Mouse (Mus musculus) myocyte (in vitro differentiated cells): ENCODE measurements at regions not wholly inside any gene's neighbourhood (a gene's known extent, or its start where the extent isn't known, plus 50 kb on each side); places are given as distances from the start of the nearest gene placed in this dataset.

Experiments
- H3K27me3 ChIP-seq: one replicate; pipeline ENCODE4 v1.6.1; 2011; ENCODE audit not compliant: control insufficient read depth, insufficient read depth, insufficient read length
- H3K36me3 ChIP-seq: one replicate; pipeline ENCODE4 v1.6.1; 2011; ENCODE audit not compliant: control insufficient read depth, insufficient read depth
- H3K4me2 ChIP-seq: one replicate; pipeline ENCODE4 v1.6.1; 2011; ENCODE audit warnings: low read depth, control low read depth
- H3K4me3 ChIP-seq: one replicate; pipeline ENCODE4 v1.5.1; 2011; ENCODE audit warnings: mild to moderate bottlenecking, control low read depth, moderate library complexity
- H3K79me2 ChIP-seq: one replicate; pipeline ENCODE4 v1.6.1; 2011; ENCODE audit not compliant: control insufficient read depth, insufficient read depth
- H3ac ChIP-seq: one replicate; pipeline ENCODE4 v1.6.1; 2011; ENCODE audit not compliant: control insufficient read depth, insufficient read length
- CEBPB ChIP-seq: IDR thresholded peaks from 2 replicates; pipeline ENCODE4 v1.6.1; 2011; ENCODE audit warnings: mild to moderate bottlenecking, moderate library complexity; ENCODE audit not compliant: poor library complexity, insufficient read depth, severe bottlenecking
- E2F4 ChIP-seq: IDR thresholded peaks from one replicate; pipeline ENCODE4 v1.6.1; 2011; ENCODE audit warnings: mild to moderate bottlenecking, control low read depth, moderate library complexity; ENCODE audit not compliant: insufficient read depth
- MAX ChIP-seq: IDR thresholded peaks from one replicate; pipeline ENCODE4 v1.6.1; 2011; ENCODE audit warnings: low read depth, mild to moderate bottlenecking, control low read depth
- MYOD1 ChIP-seq, 3 experiments: IDR thresholded peaks; one replicate each; pipeline ENCODE4 v1.6.1; 2011; ENCODE audit warnings: control low read depth in 2 of 3, low read depth in 2 of 3, mild to moderate bottlenecking in 2 of 3, moderate library complexity in 1 of 3; ENCODE audit not compliant: insufficient read length in 2 of 3, control insufficient read depth in 1 of 3
- MYOG ChIP-seq, 3 experiments: IDR thresholded peaks; one replicate each; pipeline ENCODE4 v1.6.1; 2011; ENCODE audit warnings: control low read depth in 2 of 3, low read depth in 2 of 3, mild to moderate bottlenecking in 2 of 3; ENCODE audit not compliant: insufficient read length in 2 of 3, control insufficient read depth in 1 of 3, insufficient read depth in 1 of 3
- POLR2A ChIP-seq: IDR thresholded peaks from one replicate; pipeline ENCODE4 v1.6.1; 2011; ENCODE audit warnings: low read depth, mild to moderate bottlenecking, control low read depth, moderate library complexity; ENCODE audit not compliant: insufficient read length
- POLR2AphosphoS2 ChIP-seq: IDR thresholded peaks from one replicate; pipeline ENCODE4 v1.6.1; 2011; ENCODE audit warnings: low read depth, control low read depth; ENCODE audit not compliant: insufficient read length
- REST ChIP-seq: IDR thresholded peaks from one replicate; pipeline ENCODE4 v1.6.1; 2011; ENCODE audit warnings: mild to moderate bottlenecking, control low read depth, moderate library complexity; ENCODE audit not compliant: insufficient read depth, insufficient read length
- SRF ChIP-seq: IDR thresholded peaks from one replicate; pipeline ENCODE4 v1.6.1; 2011; ENCODE audit warnings: low read depth; ENCODE audit not compliant: control insufficient read depth, insufficient read length
- TCF12 ChIP-seq: IDR thresholded peaks from one replicate; pipeline ENCODE4 v1.6.1; 2011; ENCODE audit warnings: mild to moderate bottlenecking, control low read depth; ENCODE audit not compliant: poor library complexity, insufficient read depth, severe bottlenecking
- TCF3 ChIP-seq: IDR thresholded peaks from one replicate; pipeline ENCODE4 v1.6.1; 2011; ENCODE audit warnings: low read depth, control low read depth; ENCODE audit not compliant: insufficient read length
- USF1 ChIP-seq: IDR thresholded peaks from one replicate; pipeline ENCODE4 v1.6.1; 2011; ENCODE audit warnings: low read depth, mild to moderate bottlenecking, control low read depth, moderate library complexity

- Histone ChIP-seq H3K36me3 (no peaks in the 10 kb centered on the region), H3ac (no peak overlapping the region), H3K27me3 (no peaks in the 10 kb centered on the region), H3K79me2 (no peaks in the 10 kb centered on the region), H3K4me3 (no peak overlapping the region), H3K4me2 (no peak overlapping the region)
- TF ChIP-seq E2F4 (no peak), REST (no peak), USF1 (no peak), MYOG (IDR thresholded peaks at IDR 0.05; ENCODE audit: control insufficient read depth in 1 of 3, insufficient read depth in 1 of 3, insufficient read length in 2 of 3, low read depth in 2 of 3) (no peak), TCF3 (no peak)
These were observed 76.3 kb upstream of the Hk2 start for GRCm38 (mm10) chr6:82850556-82850955.

GRCm38 (mm10) chr6:82847598-82847997, 73.3 kb upstream of the Hk2 start:
- Histone ChIP-seq H3K79me2 (no peaks in the 10 kb centered on the region), H3K36me3 (no peaks in the 10 kb centered on the region), H3K4me2 (no peak overlapping the region), H3K4me3 (no peak overlapping the region), H3K27me3 (no peaks in the 10 kb centered on the region), H3ac (no peak overlapping the region)
- no peak for TF ChIP-seq MAX
- no peak for TF ChIP-seq SRF
- TF ChIP-seq TCF3, result no peak
- TF ChIP-seq POLR2AphosphoS2, result no peak
- TF ChIP-seq USF1, result no peak
- TF ChIP-seq E2F4, result no peak
- no peak for TF ChIP-seq MYOD1 (IDR thresholded peaks at IDR 0.05; ENCODE audit: control insufficient read depth in 1 of 3, insufficient read length in 2 of 3, low read depth in 2 of 3)
- TF ChIP-seq CEBPB, result no peak
- no peak for TF ChIP-seq POLR2A
- TF ChIP-seq TCF12, result no peak
- TF ChIP-seq REST, result no peak
- TF ChIP-seq MYOG (IDR thresholded peaks at IDR 0.05; ENCODE audit: control insufficient read depth in 1 of 3, insufficient read depth in 1 of 3, insufficient read length in 2 of 3, low read depth in 2 of 3), result no peak

- Histone ChIP-seq H3K36me3 (no peaks in the 10 kb centered on the region), H3K4me2 (no peak overlapping the region), H3K4me3 (no peak overlapping the region), H3K79me2 (no peaks in the 10 kb centered on the region), H3K27me3 (no peaks in the 10 kb centered on the region), H3ac (no peak overlapping the region)
- TF ChIP-seq MAX, result no peak
- TF ChIP-seq MYOD1 (IDR thresholded peaks at IDR 0.05; ENCODE audit: control insufficient read depth in 1 of 3, insufficient read length in 2 of 3, low read depth in 2 of 3), result no peak
- TF ChIP-seq SRF, result no peak
- no peak for TF ChIP-seq USF1
- TF ChIP-seq CEBPB, result no peak
- TF ChIP-seq E2F4, result no peak
- no peak for TF ChIP-seq POLR2A
- no peak for TF ChIP-seq REST
- TF ChIP-seq MYOG (IDR thresholded peaks at IDR 0.05; ENCODE audit: control insufficient read depth in 1 of 3, insufficient read depth in 1 of 3, insufficient read length in 2 of 3, low read depth in 2 of 3), result no peak
- TF ChIP-seq TCF3, result no peak
- TF ChIP-seq POLR2AphosphoS2, result no peak
- no peak for TF ChIP-seq TCF12
These were observed 72.4 kb upstream of the Hk2 start for GRCm38 (mm10) chr6:82846587-82847150.

GRCm38 (mm10) chr6:82844432-82844831, 70.2 kb upstream of the Hk2 start:
- H3K36me3 ChIP-seq, result no peaks in the 10 kb centered on the region
- H3K79me2 ChIP-seq, result no peaks in the 10 kb centered on the region
- H3K27me3 ChIP-seq, result no peaks in the 10 kb centered on the region
- no peak for TF ChIP-seq CEBPB
- TF ChIP-seq E2F4, result no peak
- TF ChIP-seq TCF12, result no peak
- TF ChIP-seq TCF3, result no peak
- TF ChIP-seq MAX, result no peak
- no peak for TF ChIP-seq SRF
- TF ChIP-seq USF1, result no peak
- no peak for TF ChIP-seq MYOD1 (IDR thresholded peaks at IDR 0.05; ENCODE audit: control insufficient read depth in 1 of 3, insufficient read length in 2 of 3, low read depth in 2 of 3)
- TF ChIP-seq REST, result no peak
- TF ChIP-seq MYOG (IDR thresholded peaks at IDR 0.05; ENCODE audit: control insufficient read depth in 1 of 3, insufficient read depth in 1 of 3, insufficient read length in 2 of 3, low read depth in 2 of 3), result no peak
- no peak for TF ChIP-seq POLR2AphosphoS2
- H3K4me2 ChIP-seq, result no peak overlapping the region
- H3ac ChIP-seq, result no peak overlapping the region
- H3K4me3 ChIP-seq, result no peak overlapping the region

- Histone ChIP-seq H3K4me3 (no peak overlapping the region), H3K36me3 (no peaks in the 10 kb centered on the region), H3K27me3 (no peaks in the 10 kb centered on the region), H3ac (no peak overlapping the region), H3K79me2 (no peaks in the 10 kb centered on the region), H3K4me2 (no peak overlapping the region)
- TF ChIP-seq E2F4 (no peak), MYOD1 (IDR thresholded peaks at IDR 0.05; ENCODE audit: control insufficient read depth in 1 of 3, insufficient read length in 2 of 3, low read depth in 2 of 3) (no peak), MYOG (IDR thresholded peaks at IDR 0.05; ENCODE audit: control insufficient read depth in 1 of 3, insufficient read depth in 1 of 3, insufficient read length in 2 of 3, low read depth in 2 of 3) (no peak), POLR2AphosphoS2 (no peak), POLR2A (no peak), USF1 (no peak), TCF3 (no peak), CEBPB (no peak), MAX (no peak), SRF (no peak), TCF12 (no peak), REST (no peak)
These were observed 69.6 kb upstream of the Hk2 start for GRCm38 (mm10) chr6:82843881-82844280.
